Mouse (Mus musculus) kidney, postnatal 36 days (tissue): ENCODE data around the gene Syna.

Source experiments
- DNase-seq, 2 experiments: peaks; one replicate each; pipeline ENCODE4 v3.0.0; 2021 to 2022; ENCODE audit warnings: mixed read lengths in 2 of 2

The Syna gene

GRCm38 (mm10) chr5:134560071-134560449 is at the start of gene Syna:
Gene Syna (minus strand): TSS chr5:134560171.
- DNase-seq = no peak

- no peak for DNase-seq
These were observed 47.1 kb upstream of the Syna start for GRCm38 (mm10) chr5:134607121-134607520.

- DNase-seq = no peak
These were observed 46.3 kb upstream of the Syna start for GRCm38 (mm10) chr5:134606314-134606713.

- DNase-seq = no peak
These were observed 44.4 kb upstream of the Syna start for GRCm38 (mm10) chr5:134604376-134604775.

- DNase-seq = no peak
These were observed 37.7 kb upstream of the Syna start for GRCm38 (mm10) chr5:134597711-134598110.

GRCm38 (mm10) chr5:134593093-134593492 is 33.1 kb upstream of the Syna start:
- no peak for DNase-seq

GRCm38 (mm10) chr5:134592026-134592581 is 32.1 kb upstream of the Syna start:
- DNase-seq = peak; percentile 55 to 71

- DNase-seq = no peak
These were observed 29.9 kb upstream of the Syna start for GRCm38 (mm10) chr5:134589900-134590299.

GRCm38 (mm10) chr5:134584798-134585197 is 24.8 kb upstream of the Syna start:
- DNase-seq = no peak

- DNase-seq = no peak
These were observed 23.9 kb upstream of the Syna start for GRCm38 (mm10) chr5:134583884-134584213.

GRCm38 (mm10) chr5:134583006-134583883 is 23.3 kb upstream of the Syna start:
- DNase-seq = peak in 1 of 2 experiments; percentile 64

GRCm38 (mm10) chr5:134582221-134582907 is 22.4 kb upstream of the Syna start:
- peak; percentile 97 to 99 for DNase-seq

- DNase-seq = peak; percentile 54 to 69
These were observed 21.2 kb upstream of the Syna start, which contains the start of gene Rfc2 for GRCm38 (mm10) chr5:134581146-134581545. Gene Rfc2 (plus strand): TSS chr5:134581366.

- no peak for DNase-seq
These were observed 19.2 kb upstream of the Syna start for GRCm38 (mm10) chr5:134579135-134579534.

- no peak for DNase-seq
These were observed 17.6 kb upstream of the Syna start for GRCm38 (mm10) chr5:134577534-134577933.

- peak in 1 of 2 experiments; percentile 30 for DNase-seq
These were observed 16.7 kb upstream of the Syna start for GRCm38 (mm10) chr5:134576517-134577220.

- no peak for DNase-seq
These were observed 15.9 kb upstream of the Syna start for GRCm38 (mm10) chr5:134575833-134576232.

GRCm38 (mm10) chr5:134572508-134573214 is 12.7 kb upstream of the Syna start:
- peak; percentile 53 to 66 for DNase-seq

- DNase-seq = peak; percentile 78 to 83
These were observed 11.9 kb upstream of the Syna start for GRCm38 (mm10) chr5:134571730-134572507.

- DNase-seq = peak; percentile 38 to 41
These were observed 9.1 kb upstream of the Syna start for GRCm38 (mm10) chr5:134568964-134569491.

- DNase-seq = no peak
These were observed 8.1 kb upstream of the Syna start for GRCm38 (mm10) chr5:134568030-134568429.
